Mouse (Mus musculus) kidney, adult 18-20 months (tissue): Measurements from ENCODE around the gene Nfia.

ENCODE experiments used
- DNase-seq: peaks from one replicate; pipeline ENCODE4 v3.0.0; 2021

Nfia gene

GRCm38 (mm10) chr4:98113289-98114024, 340.9 kb downstream of the Nfia start:
- no peak for DNase-seq

- no peak for DNase-seq
Measured at GRCm38 (mm10) chr4:98114966-98115365, 342.4 kb downstream of the Nfia start.

GRCm38 (mm10) chr4:98115401-98115800, 342.9 kb downstream of the Nfia start:
- no peak for DNase-seq

GRCm38 (mm10) chr4:98116046-98116445, 343.5 kb downstream of the Nfia start:
- DNase-seq, result no peak

GRCm38 (mm10) chr4:98118126-98118525, 345.6 kb downstream of the Nfia start:
- no peak for DNase-seq

- DNase-seq, result no peak
Measured at GRCm38 (mm10) chr4:98118761-98119675, 346.5 kb downstream of the Nfia start.

- DNase-seq, result no peak
Measured at GRCm38 (mm10) chr4:98119949-98120531, 347.5 kb downstream of the Nfia start.

- DNase-seq, result no peak
Measured at GRCm38 (mm10) chr4:98120706-98121340, 348.3 kb downstream of the Nfia start.

- DNase-seq, result no peak
Measured at GRCm38 (mm10) chr4:98126003-98126677, 353.6 kb downstream of the Nfia start.

- DNase-seq, result no peak
Measured at GRCm38 (mm10) chr4:98130798-98131197, 358.3 kb downstream of the Nfia start.

GRCm38 (mm10) chr4:98134027-98134426, 361.5 kb downstream of the Nfia start:
- DNase-seq, result no peak

- no peak for DNase-seq
Measured at GRCm38 (mm10) chr4:98136072-98136471, 363.5 kb downstream of the Nfia start.

GRCm38 (mm10) chr4:98142879-98143436, 370.4 kb downstream of the Nfia start:
- DNase-seq, result no peak

GRCm38 (mm10) chr4:98150576-98150975, 378.0 kb downstream of the Nfia start:
- no peak for DNase-seq

GRCm38 (mm10) chr4:98157921-98158320, 385.4 kb downstream of the Nfia start:
- no peak for DNase-seq

GRCm38 (mm10) chr4:98166379-98166778, 393.8 kb downstream of the Nfia start:
- DNase-seq, result no peak
